Mouse (Mus musculus): ENCODE measurements at regions not wholly inside any gene's neighbourhood (a gene's known extent, or its start where the extent isn't known, plus 50 kb on each side); places are given as distances from the start of the nearest gene placed in this dataset.
"Not testable (repeated sequence)": the region's sequence is repeated elsewhere in the genome, so short reads cannot be mapped to it uniquely, and the experiment has no call there.

- intact Hi-C loops (cut with DNase I): no loop called here
- no peak for DNase-seq (ENCODE audit: low spot score in 2 of 2)
Observed at GRCm38 (mm10) chr4:105703408-105703807, 86.3 kb upstream of the Gm12728 start.

GRCm38 (mm10) chr4:105704271-105704670 lies 85.4 kb upstream of the Gm12728 start:
- intact Hi-C loops (cut with DNase I): no loop called here
- no peak for DNase-seq (ENCODE audit: low spot score in 2 of 2)

DNA sequence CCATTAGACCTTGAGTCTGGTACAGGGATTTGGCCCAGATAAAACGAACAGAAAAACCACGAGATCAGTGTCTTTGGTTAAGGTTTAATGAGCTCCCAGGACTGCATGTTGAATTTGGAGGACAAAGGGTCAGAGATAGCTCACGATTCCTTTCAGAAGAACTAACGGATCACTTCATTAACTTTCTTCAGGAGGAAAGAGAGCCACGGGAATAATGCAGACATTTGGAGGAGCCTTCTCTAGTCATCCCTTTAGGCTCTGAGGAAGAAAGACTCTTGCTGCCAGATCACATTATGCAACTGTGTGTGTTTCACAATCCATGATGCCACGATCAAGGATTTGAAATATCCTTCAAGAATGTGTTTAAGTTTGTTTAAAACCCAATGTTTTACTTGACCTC lies 83.7 kb upstream of the Gm12728 start:
- no peak for DNase-seq (ENCODE audit: low spot score in 2 of 2)
- intact Hi-C loops (cut with DNase I): no loop called here

GRCm38 (mm10) chr4:105708080-105708796 lies 81.4 kb upstream of the Gm12728 start:
- intact Hi-C loops (cut with DNase I): no loop called here

GRCm38 (mm10) chr4:105713956-105714355 lies 75.7 kb upstream of the Gm12728 start:
- no peak for DNase-seq (ENCODE audit: low spot score in 2 of 2)
- intact Hi-C loops (cut with DNase I): no loop called here

More at GRCm38 (mm10) chr4:105708080-105708796, 81.4 kb upstream of the Gm12728 start:
- no peak for DNase-seq (ENCODE audit: low spot score in 2 of 2)

GRCm38 (mm10) chr4:105718080-105718479 lies 71.6 kb upstream of the Gm12728 start:
- intact Hi-C loops (cut with DNase I): no loop called here

GRCm38 (mm10) chr4:105728696-105729095 lies 61.0 kb upstream of the Gm12728 start:
- no peak for DNase-seq (ENCODE audit: low spot score in 2 of 2)
- intact Hi-C loops (cut with DNase I): no loop called here

More at GRCm38 (mm10) chr4:105718080-105718479, 71.6 kb upstream of the Gm12728 start:
- no peak for DNase-seq (ENCODE audit: low spot score in 2 of 2)

DNA sequence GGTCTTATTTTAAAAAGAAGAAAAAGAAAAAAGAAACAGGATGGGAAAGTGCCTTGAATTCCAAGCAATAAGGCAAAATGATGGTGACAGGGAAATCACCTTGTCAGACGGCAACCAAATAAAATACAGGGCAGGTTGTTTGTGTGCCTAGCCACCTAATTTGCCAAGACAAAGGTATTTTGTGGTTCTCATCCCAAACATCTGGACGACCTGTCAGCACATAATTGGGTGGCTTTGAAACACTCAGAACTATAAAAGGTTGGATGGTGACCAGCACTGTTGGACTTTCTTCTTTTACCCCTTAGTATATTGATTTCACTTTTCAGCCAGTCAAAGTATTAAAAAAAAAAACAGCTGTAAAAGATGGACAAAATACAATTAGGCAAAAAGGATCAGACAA lies 58.8 kb upstream of the Gm12728 start:
- intact Hi-C loops (cut with DNase I): no loop called here
- DNase-seq (ENCODE audit: low spot score in 2 of 2): no peak

GRCm38 (mm10) chr4:105735116-105735515 lies 54.6 kb upstream of the Gm12728 start:
- intact Hi-C loops (cut with DNase I); DNase-seq (ENCODE audit: low spot score in 2 of 2): not testable (repeated sequence)

Measured in left cerebral cortex, postnatal 36 days (tissue).